Mouse (Mus musculus) hindbrain, postnatal 0 days (tissue): Measurements from ENCODE around the gene Cdc34b. TPM values are rescaled to one million over a fixed set of nuclear protein-coding genes. Genes with fewer than 3 reads are reported as not detected.
"Not testable (repeated sequence)": the region's sequence is repeated elsewhere in the genome, so short reads cannot be mapped to it uniquely, and the experiment has no call there.

Experiments used
- ATAC-seq: fragments of 200-750 bp; cut with Nextera tagmentation; 2 replicates; pipeline ENCODE4 v1.8.0; 2017; ENCODE audit warnings: mild to moderate bottlenecking, moderate TSS enrichment, moderate library complexity
- DNase-seq: peaks from one replicate; pipeline ENCODE4 v3.0.0-alpha.2; 2015; ENCODE audit warnings: low spot score
- H3K27ac ChIP-seq: fragments of 300-500 bp; sonication (generic); 2 replicates; pipeline ENCODE4 v1.5.1; 2014; ENCODE audit warnings: mild to moderate bottlenecking
- H3K27me3 ChIP-seq: fragments of 300-500 bp; sonication (generic); 2 replicates; pipeline ENCODE4 v1.6.1; 2014; ENCODE audit warnings: low read length, mixed read lengths; ENCODE audit not compliant: insufficient read depth
- H3K36me3 ChIP-seq: fragments of 300-500 bp; sonication (generic); 2 replicates; pipeline ENCODE4 v1.6.1; 2014; ENCODE audit warnings: low read length, mixed read lengths; ENCODE audit not compliant: insufficient read depth
- H3K4me1 ChIP-seq: fragments of 300-500 bp; sonication (generic); 2 replicates; pipeline ENCODE4 v1.6.1; 2014; ENCODE audit warnings: antibody characterized with exemption, low read length, mixed read lengths; ENCODE audit not compliant: insufficient read depth
- H3K4me2 ChIP-seq: fragments of 300-500 bp; sonication (generic); 2 replicates; pipeline ENCODE4 v1.6.1; 2014; ENCODE audit warnings: low read depth, mild to moderate bottlenecking, low read length, moderate library complexity, mixed read lengths
- H3K4me3 ChIP-seq: fragments of 300-500 bp; sonication (generic); 2 replicates; pipeline ENCODE4 v1.5.1; 2014; ENCODE audit warnings: low read length
- H3K9ac ChIP-seq: fragments of 300-500 bp; sonication (generic); replicated peaks from 2 replicates; pipeline ENCODE4 v1.6.1; 2014; ENCODE audit warnings: mild to moderate bottlenecking, low read length, moderate library complexity, mixed read lengths
- H3K9me3 ChIP-seq: fragments of 300-500 bp; sonication (generic); 2 replicates; pipeline ENCODE4 v1.6.1; 2016; ENCODE audit warnings: low read length, mixed read lengths
- CTCF ChIP-seq: IDR thresholded peaks from 2 replicates; pipeline ENCODE4 v1.5.1; 2016; ENCODE audit warnings: antibody characterized with exemption, control low read depth, low read depth
- WGBS: fragments of 180-500 bp; shearing (Covaris S2); extraction: QIAGEN DNeasy Blood & Tissue Kit; methylation state at CpG from one replicate; pipeline ENCODE4 v1.1.7; 2014; 5-methylcytosine and 5-hydroxymethylcytosine counted together
- polyA plus RNA-seq: library from polyadenylated mRNA; unstranded; fragments of >200 nt; fragmentation: Nextera tagmentation; extraction: Ambion mirVana; gene quantifications from 2 replicates; pipeline ENCODE4 v1.2.1, GENCODE M21; 2015
- total RNA-seq: library from RNA; depleted of rRNA; stranded (reverse); fragments of >200 nt; gene quantifications from 2 replicates; pipeline ENCODE4 v1.2.3, GENCODE M21; 2014; rRNA removed

Cdc34b gene
- 0.18 and 1.2 TPM in 2 replicates for total RNA-seq
- polyA plus RNA-seq = 0.30 TPM in 1 of 2 replicates, not detected in the other

DNA sequence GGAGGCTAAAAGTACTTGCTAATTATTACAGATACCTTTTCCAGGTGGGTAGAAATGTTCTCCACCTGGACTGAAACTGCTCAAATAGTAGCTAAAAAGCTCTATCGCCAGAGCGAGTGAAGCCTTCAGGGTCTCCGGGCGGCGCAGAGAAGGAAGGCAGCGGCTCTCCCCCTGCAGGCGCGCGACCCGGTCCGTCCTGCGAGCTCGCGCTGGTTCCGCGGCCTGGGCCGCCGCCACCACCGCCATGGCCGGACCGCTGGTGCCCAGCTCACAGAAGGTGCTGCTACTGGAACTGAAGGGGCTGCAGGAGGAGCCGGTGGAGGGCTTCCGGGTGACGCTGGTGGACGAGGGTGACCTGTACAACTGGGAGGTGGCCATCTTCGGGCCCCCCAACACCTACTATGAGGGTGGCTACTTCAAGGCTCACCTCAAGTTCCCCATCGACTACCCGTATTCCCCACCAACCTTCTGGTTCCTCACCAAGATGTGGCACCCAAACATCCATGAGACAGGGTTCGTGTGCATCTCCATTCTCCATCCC, at the start of gene Cdc34b:
Gene Cdc34b (plus strand): TSS at position 51 of the 541 bp plus-strand sequence.
- no peaks in the 10 kb centered on the region for H3K9me3 ChIP-seq
- H3K9ac ChIP-seq = no peak within 1 kb of the TSS
- TF ChIP-seq CTCF = no peak
- no peaks in the 10 kb centered on the region for H3K27me3 ChIP-seq
- no peaks in the 10 kb centered on the region for H3K36me3 ChIP-seq
- 84% methylated on average over 28 of the region's 29 CpGs for WGBS
- no peak within 1 kb of the TSS for H3K4me2 ChIP-seq
- H3K4me1 ChIP-seq = no peaks in the 10 kb centered on the region
- H3K27ac ChIP-seq = no peak within 1 kb of the TSS
- DNase-seq = no peak
- no peak within 1 kb of the TSS for H3K4me3 ChIP-seq
- ATAC-seq = no peak

DNA sequence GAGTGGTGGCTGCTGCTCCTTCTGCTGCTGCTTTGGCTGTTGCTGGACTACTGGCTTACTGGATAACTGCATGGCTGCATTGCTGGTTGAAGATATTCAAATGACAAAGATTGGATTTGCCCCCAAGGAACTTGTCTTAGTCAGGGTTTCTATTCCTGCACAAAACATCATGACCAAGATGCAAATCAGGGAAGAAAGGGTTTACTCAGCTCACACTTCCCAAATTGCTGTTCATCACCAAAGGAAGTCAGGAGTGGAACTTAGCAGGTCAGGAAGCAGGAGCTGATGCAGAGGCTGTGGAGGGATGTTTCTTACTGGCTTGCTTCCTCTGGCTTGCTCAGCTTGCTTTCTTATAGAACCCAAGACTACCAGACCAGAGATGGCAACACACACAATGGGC, 49.1 kb upstream of the Cdc34b start:
- not testable (repeated sequence) for H3K36me3 ChIP-seq, H3K27ac ChIP-seq, DNase-seq, H3K9me3 ChIP-seq, H3K9ac ChIP-seq, H3K4me2 ChIP-seq, H3K27me3 ChIP-seq, H3K4me3 ChIP-seq, H3K4me1 ChIP-seq, ATAC-seq

- ATAC-seq = no peak
- Histone ChIP-seq H3K4me2 (no peak overlapping the region), H3K4me3 (no peak overlapping the region), H3K36me3 (no peaks in the 10 kb centered on the region), H3K4me1 (no peaks in the 10 kb centered on the region), H3K9ac (no peak overlapping the region), H3K27me3 (no peaks in the 10 kb centered on the region), H3K27ac (no peak overlapping the region), H3K9me3 (no peaks in the 10 kb centered on the region)
- WGBS = 76% methylated on average over 6 of the region's 6 CpGs
- TF ChIP-seq CTCF = no peak
- DNase-seq = no peak
These were observed 46.1 kb upstream of the Cdc34b start for GRCm38 (mm10) chr11:94695508-94695907.

DNA sequence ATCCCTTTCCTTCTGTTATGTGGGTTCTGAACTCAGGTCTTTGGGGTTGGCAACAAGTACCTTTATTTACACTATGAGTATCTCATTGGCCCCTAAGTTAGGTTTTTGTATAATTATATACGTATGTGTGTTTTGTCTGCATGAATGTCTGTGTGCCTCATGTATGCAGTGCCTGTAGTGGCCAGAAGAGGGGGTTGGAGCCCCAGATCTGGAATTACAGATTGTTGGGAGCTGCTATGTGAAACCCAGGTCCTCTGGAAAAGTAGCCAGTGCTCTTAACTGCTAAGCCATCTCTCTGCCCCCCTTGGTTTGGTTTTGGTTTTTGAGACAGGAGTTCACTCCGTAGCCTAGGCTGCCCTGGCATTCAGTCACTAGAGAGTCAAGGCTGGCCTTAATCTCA, 44.4 kb upstream of the Cdc34b start:
- H3K27ac ChIP-seq = no peak overlapping the region
- peak; percentile 26 for TF ChIP-seq CTCF
- H3K4me3 ChIP-seq = no peak overlapping the region
- 0 out of 2 replicates have a peak, but pooled peaks cover 5% of the 10 kb centered on the region for H3K4me1 ChIP-seq
- H3K9me3 ChIP-seq = no peaks in the 10 kb centered on the region
- H3K4me2 ChIP-seq = no peak overlapping the region
- no peak overlapping the region for H3K9ac ChIP-seq
- H3K27me3 ChIP-seq = no peaks in the 10 kb centered on the region
- H3K36me3 ChIP-seq = no peaks in the 10 kb centered on the region
- DNase-seq (no peak), ATAC-seq (no peak)
- 91% methylated on average over 2 of the region's 2 CpGs for WGBS

DNA sequence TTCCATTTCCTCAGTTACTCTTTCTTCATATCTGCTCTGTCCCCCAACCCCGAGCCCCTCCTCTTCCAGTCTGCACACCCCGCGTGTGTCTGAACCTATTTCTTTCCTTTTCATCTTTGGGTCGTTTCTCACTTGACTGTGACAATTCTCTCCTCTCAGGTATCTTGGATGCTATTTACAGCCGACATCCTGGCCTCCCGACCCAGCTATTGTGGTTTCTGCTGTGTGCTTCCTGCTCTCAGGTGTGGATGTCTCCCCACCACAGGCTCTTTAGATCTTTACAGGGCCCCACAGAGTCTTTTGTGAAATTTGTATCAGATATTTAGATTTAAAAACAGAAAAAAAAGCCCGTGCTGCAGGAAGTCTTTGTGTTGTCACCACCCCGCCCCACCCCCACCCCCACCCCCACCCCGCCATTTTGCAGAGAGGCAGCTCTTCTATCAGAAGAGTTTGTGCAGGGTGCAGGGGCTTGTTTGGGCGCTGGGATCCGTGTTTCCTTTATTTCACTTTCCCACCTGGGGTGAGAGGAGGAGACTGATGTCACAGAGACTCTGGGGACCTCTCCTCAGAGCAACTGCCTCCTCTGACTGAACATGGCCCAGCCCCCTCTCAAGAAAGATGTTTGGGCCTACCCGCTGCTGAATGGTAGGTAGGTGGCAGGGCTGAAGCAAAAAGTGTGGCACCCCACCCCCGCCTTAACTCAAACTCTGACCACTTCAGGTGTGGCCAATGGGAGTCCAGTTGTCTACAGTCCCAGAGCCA, 43.7 kb upstream of the Cdc34b start:
- Histone ChIP-seq H3K9ac (no peak overlapping the region), H3K4me3 (no peak overlapping the region), H3K27ac (no peak overlapping the region), H3K9me3 (no peaks in the 10 kb centered on the region), H3K4me2 (no peak overlapping the region), H3K27me3 (no peaks in the 10 kb centered on the region), H3K36me3 (no peaks in the 10 kb centered on the region), H3K4me1 (0 out of 2 replicates have a peak, but pooled peaks cover 5% of the 10 kb centered on the region)
- DNase-seq (no peak), ATAC-seq (no peak)
- 50% methylated on average over 13 of the region's 13 CpGs for whole genome bisulfite sequencing
- no peak for TF ChIP-seq CTCF

DNA sequence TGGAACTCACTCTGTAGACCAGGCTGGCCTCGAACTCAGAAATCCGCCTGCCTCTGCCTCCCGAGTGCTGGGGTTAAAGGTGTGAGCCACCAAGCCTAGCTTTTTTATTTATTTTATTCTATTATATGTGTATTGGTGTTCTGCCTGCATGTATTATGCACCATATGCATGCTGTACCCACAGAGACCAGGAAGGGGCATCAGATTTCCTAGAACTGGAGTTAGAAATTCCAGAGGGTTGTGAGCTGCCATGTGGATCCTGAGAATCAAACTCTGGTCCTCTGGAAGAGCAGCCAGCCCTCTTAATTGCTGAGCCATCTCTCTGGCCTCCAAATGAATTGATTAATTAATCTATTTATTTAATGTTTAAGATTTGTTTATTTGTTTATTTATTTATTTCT, 42.2 kb upstream of the Cdc34b start:
- WGBS = 97% methylated on average over 3 of the region's 3 CpGs
- TF ChIP-seq CTCF = no peak
- H3K4me1 ChIP-seq = 0 out of 2 replicates have a peak, but pooled peaks cover 5% of the 10 kb centered on the region

More for the DNA sequence above, 42.2 kb upstream of the Cdc34b start:
- DNase-seq (no peak), ATAC-seq (no peak)
- Histone ChIP-seq H3K27ac (no peak overlapping the region), H3K36me3 (no peaks in the 10 kb centered on the region), H3K4me3 (no peak overlapping the region), H3K4me2 (no peak overlapping the region), H3K27me3 (no peaks in the 10 kb centered on the region), H3K9me3 (no peaks in the 10 kb centered on the region), H3K9ac (no peak overlapping the region)
